Mouse (Mus musculus) right cerebral cortex, postnatal 14 days (tissue): Measurements from ENCODE around the gene Smim4.

Experiments used
- DNase-seq: peaks from one replicate; pipeline ENCODE4 v3.0.0; 2022

Smim4 gene

DNA sequence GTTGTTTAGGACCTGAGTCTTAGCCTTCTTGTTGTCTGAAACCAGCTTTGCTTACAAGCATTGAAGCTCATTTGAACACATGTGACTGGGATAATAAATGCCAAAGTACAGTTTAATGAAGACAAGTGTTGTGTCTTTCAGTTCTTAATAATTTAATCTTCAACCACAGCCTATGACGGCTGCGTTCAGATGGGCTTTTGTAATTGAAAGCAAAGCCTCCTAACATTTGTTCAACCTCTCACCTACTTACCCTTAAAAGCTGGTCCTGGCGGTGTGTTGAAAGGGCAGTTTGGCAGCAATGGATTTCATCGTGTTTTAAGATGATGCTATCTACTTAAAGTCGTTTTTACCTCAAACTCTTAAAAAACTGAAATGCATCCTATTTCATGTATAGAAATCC, 16.6 kb downstream of the Smim4 start:
- DNase-seq, result no peak

DNA sequence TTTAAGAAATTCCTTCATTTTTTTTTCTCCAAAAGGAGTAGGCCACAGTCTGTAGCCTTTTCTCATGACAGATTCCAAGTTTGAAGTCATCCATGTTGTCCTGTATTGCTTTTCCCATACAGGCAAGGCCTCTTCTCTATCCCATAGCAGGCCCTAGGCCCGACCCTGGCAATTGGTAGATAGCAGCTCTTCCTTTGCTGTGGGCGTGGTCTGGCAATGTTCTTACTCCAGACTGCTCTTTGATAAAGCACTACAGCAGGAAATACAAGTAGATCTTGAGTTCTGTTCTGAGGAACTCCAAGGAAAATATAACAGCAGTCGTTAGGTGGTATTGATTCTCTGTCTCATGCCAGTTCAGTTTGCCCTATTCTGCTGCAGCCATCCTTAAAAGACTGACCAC, 18.1 kb downstream of the Smim4 start:
- DNase-seq, result no peak

- no peak for DNase-seq
Measured at GRCm38 (mm10) chr14:31105156-31105555, 23.6 kb downstream of the Smim4 start.

DNA sequence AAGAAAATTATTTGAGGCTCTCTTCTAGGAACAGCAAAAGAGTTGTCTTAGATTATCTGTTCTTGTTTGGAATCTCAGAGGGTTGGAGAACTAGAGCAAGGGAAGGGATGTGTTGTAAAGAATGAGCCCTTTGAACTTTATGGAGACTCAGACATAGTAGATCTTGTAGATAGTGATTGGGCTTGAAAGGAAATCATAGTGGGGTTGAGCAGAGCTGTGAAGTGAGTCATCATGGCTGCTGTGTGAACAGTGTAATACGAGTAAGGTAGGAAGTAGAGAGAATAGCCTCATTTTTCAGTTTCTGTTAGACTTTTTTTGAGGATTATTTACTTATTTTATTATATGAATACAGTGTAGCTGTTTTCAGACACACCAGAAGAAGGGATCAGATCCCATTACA, 38.8 kb downstream of the Smim4 start:
- no peak for DNase-seq

GRCm38 (mm10) chr14:31088515-31088914, 40.2 kb downstream of the Smim4 start:
- DNase-seq, result no peak

DNA sequence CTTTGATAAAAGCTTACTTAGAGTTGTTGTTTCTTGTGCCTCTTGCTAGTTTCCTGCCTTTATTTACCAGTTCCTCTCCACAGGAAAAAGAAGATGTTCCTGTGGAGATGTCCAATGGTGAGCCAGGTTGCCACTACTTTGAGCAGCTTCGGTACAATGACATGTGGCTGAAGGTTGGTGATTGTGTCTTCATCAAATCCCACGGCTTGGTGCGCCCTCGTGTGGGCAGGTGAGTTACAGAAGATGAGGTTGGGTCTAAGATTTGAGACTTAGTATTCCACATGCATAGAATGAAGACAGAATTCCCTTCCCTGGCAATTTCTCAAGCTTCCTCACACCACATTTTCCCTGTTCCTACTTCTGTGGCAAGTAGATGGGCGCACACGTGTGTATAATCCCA, 41.3 kb downstream of the Smim4 start:
- DNase-seq, result no peak

GRCm38 (mm10) chr14:31081147-31081546, 47.6 kb downstream of the Smim4 start:
- DNase-seq, result no peak

- no peak for DNase-seq
Measured at GRCm38 (mm10) chr14:31079313-31080028, 49.3 kb downstream of the Smim4 start.

GRCm38 (mm10) chr14:31078597-31079208, 50.1 kb downstream of the Smim4 start:
- no peak for DNase-seq

DNA sequence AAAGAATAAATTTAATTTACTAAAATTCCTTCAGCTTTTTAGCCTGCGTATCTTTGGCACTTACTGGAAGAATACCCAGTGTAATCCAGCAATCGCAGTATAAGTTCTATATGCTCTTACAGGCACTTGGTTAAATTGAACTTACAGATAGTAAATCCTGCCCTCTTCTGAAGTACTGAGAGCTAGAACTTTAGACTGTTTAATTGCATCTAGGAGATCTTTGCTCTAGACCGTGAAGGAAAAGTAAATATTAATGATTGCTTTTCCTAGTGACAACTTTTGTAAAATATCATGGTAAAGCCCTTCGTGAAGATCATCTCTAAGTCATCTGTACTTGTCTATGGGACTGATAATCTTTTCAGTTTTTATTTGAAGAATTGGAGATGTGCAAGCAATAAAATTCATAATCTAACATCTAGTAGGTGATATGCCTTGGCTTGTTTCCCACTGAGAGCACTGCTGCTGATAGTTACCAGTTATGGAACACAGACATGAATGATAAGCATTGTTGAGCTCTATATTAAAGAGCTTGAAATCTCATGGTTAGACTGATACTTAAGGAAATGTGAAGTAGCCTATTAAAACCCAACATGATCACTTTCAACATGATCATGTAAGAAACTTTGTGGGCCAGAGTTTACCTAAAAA, 59.5 kb downstream of the Smim4 start:
- no peak for DNase-seq

DNA sequence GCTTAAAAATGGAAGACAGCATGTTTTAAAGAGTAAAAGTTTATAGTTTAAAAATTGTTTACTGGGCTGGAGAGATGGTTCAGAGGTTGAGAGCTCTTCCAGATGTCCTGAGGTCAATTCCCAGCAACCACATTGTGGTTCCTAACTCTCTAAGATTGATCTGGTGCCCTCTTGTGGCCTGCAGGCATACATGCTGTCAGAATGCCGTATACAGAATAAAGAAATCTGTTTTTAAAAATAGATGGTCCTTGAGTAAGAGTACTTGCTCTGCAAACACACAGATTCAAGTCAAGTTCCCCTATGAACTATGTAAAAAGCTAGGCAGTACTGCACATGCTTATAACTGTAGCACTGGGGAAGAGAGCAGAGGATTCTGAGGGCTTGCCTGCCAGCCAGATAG, 66.5 kb downstream of the Smim4 start:
- no peak for DNase-seq

GRCm38 (mm10) chr14:31045817-31046216, 82.9 kb downstream of the Smim4 start:
- no peak for DNase-seq

DNA sequence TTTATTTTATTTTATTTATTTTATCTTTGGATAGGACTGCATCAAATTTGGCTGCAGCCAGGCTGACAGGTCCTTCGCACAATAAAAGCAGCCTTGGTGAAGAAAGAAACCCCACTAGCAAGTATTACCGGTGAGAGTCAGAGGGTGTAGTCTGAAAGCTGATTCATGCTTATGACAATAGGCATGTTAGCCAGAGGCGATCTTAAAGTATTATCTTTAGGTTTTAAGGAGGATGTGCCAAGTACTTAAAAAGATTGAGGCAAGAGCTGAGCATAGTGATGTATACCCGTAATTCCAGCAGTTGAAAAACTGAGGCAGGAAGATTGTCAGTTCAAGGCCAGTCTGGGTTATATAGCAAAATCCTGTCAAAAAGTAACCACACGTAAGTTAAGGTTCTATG, 83.5 kb downstream of the Smim4 start:
- no peak for DNase-seq
